Mouse (Mus musculus) kidney, adult 8-10 months (tissue): ENCODE results near the gene Gm17364.
"Not testable (repeated sequence)": the region's sequence is repeated elsewhere in the genome, so short reads cannot be mapped to it uniquely, and the experiment has no call there.

Source experiments
- DNase-seq, 2 experiments: peaks; one replicate each; pipeline ENCODE4 v3.0.0; 2022

Gm17364 gene

GRCm38 (mm10) chr13:41251232-41251631 lies 22.5 kb downstream of the Gm17364 start:
- DNase-seq: not testable (repeated sequence)

- DNase-seq: peak in 1 of 2 experiments; percentile 41
These were observed 23.3 kb downstream of the Gm17364 start for GRCm38 (mm10) chr13:41250318-41250981.

- peak; percentile 93 to 95 for DNase-seq
These were observed 24.0 kb downstream of the Gm17364 start, which contains the start of gene Smim13 for GRCm38 (mm10) chr13:41249538-41250317. Gene Smim13, plus strand, starts transcription at chr13:41249844.

GRCm38 (mm10) chr13:41248751-41249520 lies 24.8 kb downstream of the Gm17364 start:
- DNase-seq: no peak

- no peak for DNase-seq
These were observed 29.4 kb downstream of the Gm17364 start for GRCm38 (mm10) chr13:41244306-41244830.

GRCm38 (mm10) chr13:41241557-41241956 lies 32.2 kb downstream of the Gm17364 start:
- DNase-seq: no peak

- no peak for DNase-seq
These were observed 35.0 kb downstream of the Gm17364 start for GRCm38 (mm10) chr13:41238805-41239130.

- DNase-seq: no peak
These were observed 35.6 kb downstream of the Gm17364 start for GRCm38 (mm10) chr13:41238035-41238804.

- DNase-seq: peak; percentile 70 to 76
These were observed 37.7 kb downstream of the Gm17364 start for GRCm38 (mm10) chr13:41235845-41236741.

- no peak for DNase-seq
These were observed 38.6 kb downstream of the Gm17364 start for GRCm38 (mm10) chr13:41235181-41235580.

GRCm38 (mm10) chr13:41233241-41233640 lies 40.5 kb downstream of the Gm17364 start:
- DNase-seq: no peak

- peak; percentile 85 to 87 for DNase-seq
These were observed 41.6 kb downstream of the Gm17364 start for GRCm38 (mm10) chr13:41232209-41232608.

- no peak for DNase-seq
These were observed 42.3 kb downstream of the Gm17364 start for GRCm38 (mm10) chr13:41231389-41231983.

- no peak for DNase-seq
These were observed 43.5 kb downstream of the Gm17364 start for GRCm38 (mm10) chr13:41230256-41230655.

GRCm38 (mm10) chr13:41228060-41228459 lies 45.7 kb downstream of the Gm17364 start:
- no peak for DNase-seq

- DNase-seq: no peak
These were observed 47.3 kb downstream of the Gm17364 start for GRCm38 (mm10) chr13:41226513-41226912.
